33 mouse cellular contexts compared by ENCODE assay signal in the genomic region with DNA sequence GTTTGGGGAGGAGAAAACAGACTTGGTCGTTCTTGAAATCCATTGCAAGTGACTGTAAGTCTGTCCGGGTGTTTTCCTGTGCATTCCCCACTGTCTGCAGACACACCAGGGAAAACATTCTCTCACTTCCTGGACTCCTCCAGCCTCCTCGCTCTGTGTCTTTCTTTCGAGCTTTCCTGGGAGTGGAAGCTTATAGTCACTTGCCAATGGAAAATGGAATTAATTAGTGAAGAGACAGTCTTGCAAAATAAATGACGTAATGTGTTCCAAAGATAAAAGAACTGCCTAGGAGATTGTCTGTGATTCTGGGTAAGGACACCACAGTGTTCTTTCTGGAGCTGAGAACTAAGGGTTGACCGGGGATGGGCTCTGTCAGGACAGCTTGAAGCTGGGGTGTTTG. TPM values are rescaled to one million over a fixed set of nuclear protein-coding genes. Genes with fewer than 3 reads are reported as not detected.
DNase-seq lines count a peak whose midpoint lies in the region; ATAC-seq and TF ChIP-seq lines count a peak whose summit lies in the region.
"Had no signal": no experiment of that assay in that cellular context is flagged by ENCODE, and none has a peak within 500 bp of the region (broad histone marks: within the 10 kb centered on the region; RNA-seq: fewer than 3 reads in every experiment).

No protein-coding gene starts in this region.

- no peak for TF ChIP-seq CTCF in lung, adult 2 months (IDR thresholded peaks at IDR 0.05; ENCODE audit: insufficient read depth, low read length)

- whole genome bisulfite sequencing in heart, embryonic 11.5 days (ENCODE audit: insufficient replicate concordance): 56% methylated on average over 6 of the region's 6 CpGs
- WGBS in lung, adult 2 months: 39% methylated on average over 6 of the region's 6 CpGs

- intact Hi-C loops in heart, postnatal 36 days (cut with DNase I): no loop called here

- H3K9ac ChIP-seq in heart, embryonic 11.5 days (ENCODE audit: low read depth, low read length): no peak overlapping the region
- H3K9ac ChIP-seq: embryonic facial prominence, embryonic 13.5 days; forebrain, embryonic 12.5 days; forebrain, embryonic 15.5 days; heart, embryonic 15.5 days; hindbrain, embryonic 13.5 days; intestine, embryonic 15.5 days had no signal

- H3K4me1 ChIP-seq in heart, embryonic 11.5 days (ENCODE audit: control insufficient read depth, insufficient read depth, low read length): no peaks in the 10 kb centered on the region
- H3K4me1 ChIP-seq in lung, adult 2 months (ENCODE audit: control insufficient read depth, insufficient read depth, low read length): no peaks in the 10 kb centered on the region
- H3K4me1 ChIP-seq: embryonic facial prominence, embryonic 10.5 days; forebrain, embryonic 12.5 days; forebrain, embryonic 15.5 days; heart, embryonic 15.5 days; hindbrain, embryonic 10.5 days; hindbrain, embryonic 13.5 days; intestine, embryonic 15.5 days had no signal

- TF ChIP-seq POLR2A in lung, adult 2 months (IDR thresholded peaks at IDR 0.05; ENCODE audit: borderline replicate concordance, extremely low read depth, low read depth, low read length): no peak

- H3K9me3 ChIP-seq in heart, embryonic 11.5 days (replicated peaks; ENCODE audit: control insufficient read depth, low read length): no peaks in the 10 kb centered on the region
- H3K9me3 ChIP-seq: embryonic facial prominence, embryonic 10.5 days; embryonic facial prominence, embryonic 13.5 days; forebrain, embryonic 12.5 days; forebrain, embryonic 15.5 days; G1E; heart, embryonic 10.5 days; heart, embryonic 15.5 days; hindbrain, embryonic 10.5 days; hindbrain, embryonic 13.5 days; intestine, embryonic 15.5 days had no signal

- H3K27ac ChIP-seq in heart, embryonic 11.5 days (ENCODE audit: low read depth, low read length): no peak overlapping the region
- H3K27ac ChIP-seq: embryonic facial prominence, embryonic 10.5 days; embryonic facial prominence, embryonic 13.5 days; forebrain, embryonic 12.5 days; forebrain, embryonic 15.5 days; heart, embryonic 10.5 days; heart, embryonic 15.5 days; hindbrain, embryonic 10.5 days; hindbrain, embryonic 13.5 days; intestine, embryonic 15.5 days had no signal

- no peaks in the 10 kb centered on the region for H3K27me3 ChIP-seq in heart, embryonic 11.5 days (ENCODE audit: control insufficient read depth, insufficient read depth, low read length)
- H3K27me3 ChIP-seq: CH12.LX; embryonic facial prominence, embryonic 13.5 days; forebrain, embryonic 12.5 days; forebrain, embryonic 15.5 days; heart, embryonic 15.5 days; hindbrain, embryonic 13.5 days; intestine, embryonic 15.5 days had no signal

- ATAC-seq in heart, embryonic 11.5 days (replicated peaks; ENCODE audit: insufficient number of reproducible peaks, low FRiP score, low TSS enrichment): no peak
- ATAC-seq: activated CD4-positive, CD25-positive, alpha-beta regulatory T cell, adult 4 months; forebrain, embryonic 15.5 days; hindbrain, embryonic 16.5 days; intestine, embryonic 15.5 days had no signal

- H3K4me3 ChIP-seq in heart, embryonic 11.5 days (ENCODE audit: low read depth, low read length): no peak overlapping the region
- H3K4me3 ChIP-seq in lung, adult 2 months (replicated peaks; ENCODE audit: extremely low read depth, low read depth, low read length): no peak overlapping the region
- H3K4me3 ChIP-seq: embryonic facial prominence, embryonic 10.5 days; embryonic facial prominence, embryonic 13.5 days; erythroblast, embryonic 14.5 days; forebrain, embryonic 12.5 days; forebrain, embryonic 15.5 days; heart, embryonic 10.5 days; heart, embryonic 15.5 days; hindbrain, embryonic 10.5 days; hindbrain, embryonic 13.5 days; intestine, embryonic 15.5 days had no signal

- no peaks in the 10 kb centered on the region for H3K36me3 ChIP-seq in heart, embryonic 11.5 days (ENCODE audit: control insufficient read depth, insufficient read depth, low read length)
- H3K36me3 ChIP-seq: embryonic facial prominence, embryonic 10.5 days; embryonic facial prominence, embryonic 13.5 days; forebrain, embryonic 12.5 days; forebrain, embryonic 15.5 days; G1E; heart, embryonic 10.5 days; heart, embryonic 15.5 days; hindbrain, embryonic 10.5 days; hindbrain, embryonic 13.5 days; intestine, embryonic 15.5 days had no signal

- DNase-seq in heart, adult 11 months: peak; percentile 94
- DNase-seq in heart, postnatal 36 days: no peak
- peak; percentile 60 for DNase-seq in heart, adult 8-10 months (ENCODE audit: low spot score)
- peak; percentile 25 for DNase-seq in lung, postnatal 10 days
- DNase-seq in lung, adult 2 months: no peak
- DNase-seq in kidney, postnatal 4 days: no peak
- DNase-seq: adrenal gland, adult 8-10 months; adrenal gland, postnatal 25 days; B cell, adult 2 months; cerebellum, adult 11-12 months; cerebellum, adult 8-10 months; cerebellum, postnatal 10 days; cerebellum, postnatal 36 days; embryo, embryonic 11 days; gastrocnemius, postnatal 14 days; heart, postnatal 10 days; kidney, adult 11 months had no signal

- no peak overlapping the region for H3K4me2 ChIP-seq in heart, embryonic 11.5 days
- H3K4me2 ChIP-seq: embryonic facial prominence, embryonic 13.5 days; forebrain, embryonic 12.5 days; forebrain, embryonic 15.5 days; heart, embryonic 15.5 days; hindbrain, embryonic 13.5 days; intestine, embryonic 15.5 days had no signal

RNA-seq across cellular contexts. Expression of gene Cdrt4, which starts 7.5 kb away (rescaled TPM):
- not detected for total RNA-seq in heart, postnatal 36 days (2021)
- not detected for total RNA-seq in heart, adult 8-10 months (2022)
- 0.54 TPM in 1 of 2 replicates, not detected in the other for polyA plus RNA-seq in heart, embryonic 11.5 days (2014; fragmentation: Nextera tagmentation; extraction: Ambion mirVana)
- polyA plus RNA-seq in lung, adult 2 months (2012; rRNA removed): 0.18 and 0.73 TPM in 2 replicates
- total RNA-seq: adrenal gland, postnatal 25 days; CH12.LX; gastrocnemius, postnatal 14 days; heart, postnatal 10 days had no signal
- polyA plus RNA-seq: activated CD4-positive, CD25-positive, alpha-beta regulatory T cell, adult 4 months; cortical plate, adult 2 months; erythroblast, embryonic 14.5 days; forebrain, embryonic 12.5 days; forebrain, embryonic 15.5 days; G1E; heart, embryonic 15.5 days; intestine, embryonic 15.5 days had no signal

Comparison
In these comparisons a context has a peak if more than half of its experiments do, and no peak if none do; other contexts are left out.
1. DNase-seq: peak in heart, adult 11 months (single experiment), heart, adult 8-10 months (single experiment) and lung, postnatal 10 days (single experiment); none in heart, postnatal 36 days (0 of 2), lung, adult 2 months (single experiment) and kidney, postnatal 4 days (0 of 2).